Mouse (Mus musculus) midbrain, embryonic 12.5 days (tissue): ENCODE data around the gene Rragd. TPM values are rescaled to one million over a fixed set of nuclear protein-coding genes. Genes with fewer than 3 reads are reported as not detected.

Experiments
- ATAC-seq: fragments of 200-750 bp; cut with Nextera tagmentation; 2 replicates; pipeline ENCODE4 v1.8.0; 2017; ENCODE audit warnings: low read depth, moderate TSS enrichment, moderate library complexity; ENCODE audit not compliant: low FRiP score
- H3K27ac ChIP-seq: fragments of 300-500 bp; sonication (generic); replicated peaks from 2 replicates; pipeline ENCODE4 v1.5.1; 2016; ENCODE audit warnings: mild to moderate bottlenecking
- H3K27me3 ChIP-seq: fragments of 300-500 bp; sonication (generic); 2 replicates; pipeline ENCODE4 v1.6.1; 2016; ENCODE audit warnings: mild to moderate bottlenecking
- H3K36me3 ChIP-seq: fragments of 300-500 bp; sonication (generic); 2 replicates; pipeline ENCODE4 v1.6.1; 2016
- H3K4me1 ChIP-seq: fragments of 300-500 bp; sonication (generic); 2 replicates; pipeline ENCODE4 v1.6.1; 2016
- H3K4me2 ChIP-seq: fragments of 300-500 bp; sonication (generic); replicated peaks from 2 replicates; pipeline ENCODE4 v1.6.1; 2016; ENCODE audit warnings: mild to moderate bottlenecking, moderate library complexity
- H3K4me3 ChIP-seq: fragments of 300-500 bp; sonication (generic); 2 replicates; pipeline ENCODE4 v1.5.1; 2016; ENCODE audit warnings: mild to moderate bottlenecking
- H3K9ac ChIP-seq: fragments of 300-500 bp; sonication (generic); replicated peaks from 2 replicates; pipeline ENCODE4 v1.6.1; 2016; ENCODE audit warnings: mild to moderate bottlenecking, moderate library complexity
- H3K9me3 ChIP-seq: fragments of 300-500 bp; sonication (generic); 2 replicates; pipeline ENCODE4 v1.6.1; 2016; ENCODE audit warnings: mild to moderate bottlenecking
- WGBS: fragments of 180-500 bp; shearing (Covaris S2); methylation state at CpG from one replicate; pipeline ENCODE4 v1.1.7; 2016; 5-methylcytosine and 5-hydroxymethylcytosine counted together
- polyA plus RNA-seq: library from polyadenylated mRNA; unstranded; fragments of >200 nt; fragmentation: Nextera tagmentation; extraction: Ambion mirVana; gene quantifications from 2 replicates; pipeline ENCODE4 v1.2.1, GENCODE M21; 2016

The Rragd gene
- polyA plus RNA-seq, 1 experiment from 2014 or later, result 38.3 TPM

- WGBS, result 79% methylated on average over 8 of the region's 8 CpGs
- Histone ChIP-seq H3K4me1 (no peaks in the 10 kb centered on the region), H3K27me3 (no peaks in the 10 kb centered on the region), H3K9me3 (no peaks in the 10 kb centered on the region), H3K4me2 (no peak overlapping the region), H3K27ac (no peak overlapping the region), H3K9ac (no peak overlapping the region), H3K4me3 (no peak overlapping the region), H3K36me3 (peaks cover 13% of the 10 kb centered on the region)
- ATAC-seq, result no peak
These were observed 41.6 kb downstream of the Rragd start for GRCm38 (mm10) chr4:33024420-33024819.

DNA sequence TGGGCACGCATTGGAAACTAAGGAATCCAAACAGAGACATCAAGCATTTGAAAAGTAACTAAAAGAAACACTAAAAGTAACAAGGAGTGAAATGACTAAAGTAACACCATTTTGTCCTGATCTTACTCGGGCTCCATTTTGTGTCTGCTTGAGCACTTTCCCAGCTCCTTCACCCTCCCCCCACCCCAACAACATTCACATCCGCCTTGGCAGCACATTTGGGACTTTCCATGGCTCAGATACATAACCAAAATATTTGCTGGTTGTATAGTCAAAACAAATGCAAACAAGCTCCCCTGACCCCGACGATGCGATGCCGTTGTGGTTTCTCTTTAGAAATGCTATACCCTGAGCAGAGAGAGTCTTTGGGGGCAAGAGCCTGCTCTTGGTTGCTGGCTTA, 46.3 kb downstream of the Rragd start:
- no peaks in the 10 kb centered on the region for H3K9me3 ChIP-seq
- H3K36me3 ChIP-seq, result no peaks in the 10 kb centered on the region
- 91% methylated on average over 7 of the region's 7 CpGs for WGBS
- H3K27ac ChIP-seq, result no peak overlapping the region
- H3K4me2 ChIP-seq, result no peak overlapping the region
- no peak overlapping the region for H3K4me3 ChIP-seq
- no peak overlapping the region for H3K9ac ChIP-seq
- no peaks in the 10 kb centered on the region for H3K27me3 ChIP-seq
- no peak for ATAC-seq
- H3K4me1 ChIP-seq, result peaks cover 23% of the 10 kb centered on the region

- Histone ChIP-seq H3K27ac (peak overlapping the region; percentile 92), H3K9me3 (0 out of 2 replicates have a peak, but pooled peaks cover 5% of the 10 kb centered on the region), H3K4me2 (peak overlapping the region; percentile 64), H3K36me3 (peaks cover 10% of the 10 kb centered on the region; the same call in 1 of the 2 replicates), H3K4me3 (peak overlapping the region; percentile 56), H3K4me1 (peaks cover 23% of the 10 kb centered on the region), H3K9ac (peak overlapping the region; percentile 80), H3K27me3 (no peaks in the 10 kb centered on the region)
- peak; percentile 78 for ATAC-seq
- WGBS, result under 1% methylated on average over 55 of the region's 55 CpGs
These were observed 47.7 kb downstream of the Rragd start for GRCm38 (mm10) chr4:33030264-33031194.

- Histone ChIP-seq H3K9ac (peak within 1 kb of the TSS; percentile 80), H3K36me3 (peaks cover 15% of the 10 kb centered on the region; the same call in 1 of the 2 replicates), H3K27ac (peak within 1 kb of the TSS; percentile 92), H3K27me3 (no peaks in the 10 kb centered on the region), H3K4me1 (peaks cover 23% of the 10 kb centered on the region), H3K4me2 (peak within 1 kb of the TSS; percentile 64), H3K9me3 (0 out of 2 replicates have a peak, but pooled peaks cover 5% of the 10 kb centered on the region), H3K4me3 (peak within 1 kb of the TSS; percentile 56)
- peak; percentile 98 for ATAC-seq
- WGBS, result 0% methylated on average over 97 of the region's 123 CpGs
These were observed 48.5 kb downstream of the Rragd start, which contains the start of gene Ube2j1 for GRCm38 (mm10) chr4:33031195-33031960. TSS of gene Ube2j1 (plus strand) at chr4:33031416.

DNA sequence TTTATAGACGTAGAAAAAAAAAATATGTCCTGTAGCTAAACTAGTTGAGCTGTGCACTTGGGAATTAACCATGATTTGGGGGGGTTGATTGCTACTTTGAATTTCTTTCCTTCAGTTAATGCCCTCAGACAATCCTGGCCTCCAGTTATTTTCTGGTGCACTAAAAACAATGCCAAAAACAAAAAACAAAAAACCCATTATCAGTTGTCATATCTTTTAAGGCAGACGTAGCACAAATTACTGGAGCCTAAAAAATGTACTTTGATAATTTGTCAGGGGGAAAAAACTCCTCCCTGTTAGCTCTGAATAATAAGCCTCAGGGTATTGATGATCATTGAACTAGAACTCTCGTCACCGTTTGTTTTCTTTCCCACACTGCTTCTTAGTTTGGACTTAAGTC, 49.2 kb downstream of the Rragd start:
- peak overlapping the region; percentile 92; the same call in 1 of the 2 replicates for H3K27ac ChIP-seq
- H3K36me3 ChIP-seq, result peaks cover 20% of the 10 kb centered on the region
- peaks cover 23% of the 10 kb centered on the region for H3K4me1 ChIP-seq
- ATAC-seq, result no peak
- H3K4me2 ChIP-seq, result peak overlapping the region; percentile 64
- no peaks in the 10 kb centered on the region for H3K27me3 ChIP-seq
- peak overlapping the region; percentile 80 for H3K9ac ChIP-seq
- 0 out of 2 replicates have a peak, but pooled peaks cover 5% of the 10 kb centered on the region for H3K9me3 ChIP-seq
- peak overlapping the region; percentile 56 for H3K4me3 ChIP-seq
- WGBS, result 6% methylated on average over 4 of the region's 4 CpGs

- Histone ChIP-seq H3K4me1 (peaks cover 23% of the 10 kb centered on the region), H3K9ac (no peak overlapping the region), H3K4me2 (no peak overlapping the region; the same call in 1 of the 2 replicates)
These were observed 50.7 kb downstream of the Rragd start for GRCm38 (mm10) chr4:33033515-33033914.

GRCm38 (mm10) chr4:33039826-33040225, 57.0 kb downstream of the Rragd start:
- H3K4me2 ChIP-seq, result no peak overlapping the region
- no peak overlapping the region for H3K4me3 ChIP-seq
- no peaks in the 10 kb centered on the region for H3K4me1 ChIP-seq
- WGBS, result 92% methylated on average over 4 of the region's 4 CpGs
- H3K27ac ChIP-seq, result no peak overlapping the region
- peaks cover 77% of the 10 kb centered on the region for H3K36me3 ChIP-seq
- no peak overlapping the region for H3K9ac ChIP-seq
- H3K27me3 ChIP-seq, result no peaks in the 10 kb centered on the region
- H3K9me3 ChIP-seq, result 0 out of 2 replicates have a peak, but pooled peaks cover 5% of the 10 kb centered on the region
- ATAC-seq, result no peak

More at GRCm38 (mm10) chr4:33033515-33033914, 50.7 kb downstream of the Rragd start:
- H3K9me3 ChIP-seq, result 0 out of 2 replicates have a peak, but pooled peaks cover 5% of the 10 kb centered on the region
- H3K27me3 ChIP-seq, result no peaks in the 10 kb centered on the region
- no peak overlapping the region for H3K4me3 ChIP-seq
- WGBS, result 90% methylated on average over 6 of the region's 6 CpGs
- H3K36me3 ChIP-seq, result peaks cover 25% of the 10 kb centered on the region
- ATAC-seq, result no peak
- H3K27ac ChIP-seq, result no peak overlapping the region

GRCm38 (mm10) chr4:33049601-33050000, 66.8 kb downstream of the Rragd start:
- no peak overlapping the region for H3K9ac ChIP-seq
- 97% methylated on average over 11 of the region's 11 CpGs for WGBS
- H3K27me3 ChIP-seq, result no peaks in the 10 kb centered on the region
- peaks cover 61% of the 10 kb centered on the region for H3K36me3 ChIP-seq
- no peak for ATAC-seq
- no peak overlapping the region for H3K27ac ChIP-seq
- H3K9me3 ChIP-seq, result no peaks in the 10 kb centered on the region
- no peak overlapping the region for H3K4me3 ChIP-seq
- H3K4me1 ChIP-seq, result no peaks in the 10 kb centered on the region
- no peak overlapping the region for H3K4me2 ChIP-seq

DNA sequence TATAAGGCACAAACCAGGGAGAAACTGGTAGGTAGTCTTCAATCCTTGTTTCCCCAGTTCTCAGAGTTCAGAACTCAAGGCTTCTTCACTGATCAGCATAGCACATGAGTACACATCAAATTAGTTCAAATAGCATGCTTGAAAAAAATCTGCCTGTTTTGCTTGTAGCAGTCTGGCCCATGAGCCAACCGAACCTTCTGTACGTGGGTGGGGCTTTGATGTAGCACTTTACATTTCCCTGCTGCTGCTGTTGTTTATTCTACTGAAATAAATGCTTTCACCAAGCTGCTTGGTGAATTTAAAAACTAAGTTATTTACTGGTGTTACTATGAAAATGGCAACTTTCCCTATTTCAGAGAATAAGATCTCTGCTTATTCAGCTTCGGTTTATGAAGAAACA, 69.2 kb downstream of the Rragd start:
- H3K27ac ChIP-seq, result no peak overlapping the region
- peaks cover 37% of the 10 kb centered on the region for H3K36me3 ChIP-seq
- WGBS, result 95% methylated on average over 3 of the region's 3 CpGs
- no peaks in the 10 kb centered on the region for H3K9me3 ChIP-seq
- H3K4me3 ChIP-seq, result no peak overlapping the region
- no peak overlapping the region for H3K9ac ChIP-seq
- H3K27me3 ChIP-seq, result no peaks in the 10 kb centered on the region
- no peak overlapping the region for H3K4me2 ChIP-seq
- ATAC-seq, result no peak
- no peaks in the 10 kb centered on the region for H3K4me1 ChIP-seq

DNA sequence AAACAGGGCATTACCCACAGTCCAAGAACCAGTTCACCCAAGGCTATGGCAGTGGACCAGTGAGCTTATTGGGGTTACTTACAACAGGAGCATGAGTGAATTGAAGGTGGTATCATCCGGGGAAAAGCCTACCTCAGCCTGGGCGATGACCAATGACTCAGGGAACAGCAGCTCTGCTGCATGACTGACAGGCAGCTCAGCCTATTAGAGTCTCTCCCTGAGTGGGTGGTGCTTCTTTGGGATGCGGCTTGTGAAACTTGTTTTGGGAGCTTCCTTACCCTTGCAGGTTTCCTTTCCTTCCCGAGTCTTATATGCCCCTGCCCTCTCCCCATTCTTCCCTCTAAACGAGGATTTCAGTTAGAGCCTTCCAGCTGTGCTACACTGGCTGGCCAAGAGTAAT, 69.8 kb downstream of the Rragd start:
- Histone ChIP-seq H3K4me1 (no peaks in the 10 kb centered on the region), H3K36me3 (peaks cover 33% of the 10 kb centered on the region), H3K9ac (no peak overlapping the region), H3K27me3 (no peaks in the 10 kb centered on the region), H3K27ac (no peak overlapping the region), H3K4me2 (no peak overlapping the region), H3K4me3 (no peak overlapping the region), H3K9me3 (no peaks in the 10 kb centered on the region)
- 90% methylated on average over 5 of the region's 5 CpGs for WGBS
- ATAC-seq, result no peak

DNA sequence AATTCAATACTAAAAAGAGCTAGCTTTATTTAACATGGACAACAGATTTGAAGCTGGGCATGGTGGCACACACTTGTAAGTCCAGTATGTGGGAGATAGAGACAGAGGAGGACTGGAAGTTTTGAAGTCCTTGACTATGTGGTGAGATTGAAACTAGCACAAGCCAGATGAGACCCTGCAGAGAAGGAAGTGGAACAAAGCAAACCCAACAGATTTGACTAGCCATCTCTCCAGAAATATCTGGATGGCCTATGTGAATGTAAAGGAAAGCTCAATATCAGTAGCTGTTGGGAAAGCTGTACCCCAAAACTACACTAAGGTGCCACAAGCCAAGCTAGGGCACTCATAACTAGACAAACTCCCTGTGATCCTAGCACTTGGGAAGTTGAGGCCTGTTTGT, 71.6 kb downstream of the Rragd start:
- no peak overlapping the region for H3K4me2 ChIP-seq
- no peak overlapping the region for H3K4me3 ChIP-seq
- H3K36me3 ChIP-seq, result peaks cover 19% of the 10 kb centered on the region
- no peaks in the 10 kb centered on the region for H3K4me1 ChIP-seq
- no peak overlapping the region for H3K27ac ChIP-seq
- H3K9ac ChIP-seq, result no peak overlapping the region
- no peaks in the 10 kb centered on the region for H3K9me3 ChIP-seq
- no peaks in the 10 kb centered on the region for H3K27me3 ChIP-seq
- ATAC-seq, result no peak

DNA sequence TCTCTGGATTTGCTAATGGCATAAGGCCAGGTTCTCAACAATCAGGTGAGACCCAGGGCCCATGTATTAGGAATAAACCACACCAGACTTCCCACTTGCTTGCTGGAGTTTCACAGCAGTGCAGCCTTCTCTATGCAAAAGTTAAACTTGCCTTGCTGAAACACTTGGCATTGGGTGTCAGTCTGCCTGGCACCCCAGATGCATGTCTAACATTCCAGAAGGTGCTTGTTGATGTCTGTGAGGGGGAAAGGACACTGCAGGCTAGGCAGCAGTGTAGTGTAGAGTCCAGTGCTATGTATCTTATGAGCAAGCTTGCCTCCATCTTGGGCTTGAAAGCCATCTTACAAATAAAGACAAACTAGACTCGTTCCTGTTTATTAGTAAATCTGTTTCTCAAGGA, 73.5 kb downstream of the Rragd start:
- H3K27ac ChIP-seq, result no peak overlapping the region
- no peak overlapping the region for H3K4me3 ChIP-seq
- 83% methylated on average over 1 of the region's 1 CpGs for WGBS
- H3K9me3 ChIP-seq, result no peaks in the 10 kb centered on the region
- H3K4me1 ChIP-seq, result no peaks in the 10 kb centered on the region
- H3K4me2 ChIP-seq, result no peak overlapping the region
- no peak for ATAC-seq
- no peak overlapping the region for H3K9ac ChIP-seq
- H3K27me3 ChIP-seq, result no peaks in the 10 kb centered on the region
- peaks cover 5% of the 10 kb centered on the region; the same call in 1 of the 2 replicates for H3K36me3 ChIP-seq
